Mouse (Mus musculus): ENCODE measurements at regions not wholly inside any gene's neighbourhood (a gene's known extent, or its start where the extent isn't known, plus 50 kb on each side); places are given as distances from the start of the nearest gene placed in this dataset.
A peak's percentile ranks its signal among the peaks of the same experiment; 100 is the strongest.

DNA sequence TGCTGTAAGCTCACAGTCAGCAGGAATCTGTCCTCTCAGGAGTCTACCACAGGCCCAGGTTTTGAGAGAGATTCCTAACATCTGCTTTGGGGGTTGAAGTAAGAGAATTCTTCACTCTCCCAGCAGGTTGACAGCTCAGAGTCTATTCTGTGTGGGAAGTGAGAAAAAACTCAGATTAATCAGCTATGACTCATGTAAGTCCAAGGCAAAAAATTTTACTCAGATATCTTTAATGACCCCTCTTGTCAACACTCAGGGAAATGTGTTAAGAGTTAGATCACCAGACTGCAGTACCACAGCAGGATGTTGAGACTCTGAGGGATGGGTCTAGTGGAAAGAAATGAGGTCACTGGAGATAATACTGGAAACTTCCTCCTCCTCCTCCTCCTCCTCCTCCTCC, 688.4 kb downstream of the Hs3st4 start:
- no peak for DNase-seq (ENCODE audit: low spot score in 2 of 2)

DNA sequence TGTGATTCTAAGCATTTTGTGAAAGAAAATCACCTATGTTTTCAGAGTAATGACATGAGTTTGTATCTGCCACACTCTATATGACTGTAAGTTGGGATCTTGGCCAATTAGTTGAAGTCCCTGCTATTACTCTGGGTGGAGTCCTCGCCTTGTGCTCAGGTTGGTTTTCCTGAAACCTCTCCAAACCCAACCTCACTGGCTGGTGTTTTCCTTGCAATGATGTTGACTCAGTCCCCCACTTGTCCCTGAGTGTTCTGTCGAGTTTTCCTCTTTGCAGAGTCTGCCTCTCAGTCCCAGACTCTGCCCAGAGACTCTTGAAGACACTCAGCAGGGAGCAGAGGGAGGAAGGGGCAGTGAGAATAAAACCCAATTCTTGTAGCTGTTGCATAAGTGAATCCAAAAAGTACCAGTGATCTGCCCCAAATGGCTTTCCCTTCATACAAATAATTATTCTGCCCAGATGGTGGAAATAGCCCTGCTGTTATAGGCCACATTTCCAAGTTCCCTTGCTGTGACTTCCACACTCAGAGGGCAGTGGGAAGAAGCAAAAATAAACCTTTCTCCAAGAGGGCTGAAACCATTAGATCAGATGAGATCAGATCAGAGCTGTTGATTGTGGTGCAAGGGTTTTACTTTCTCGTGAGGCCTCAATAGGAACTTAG, 694.3 kb downstream of the Hs3st4 start:
- DNase-seq (ENCODE audit: low spot score in 2 of 2): no peak

GRCm38 (mm10) chr7:124680561-124680960, 697.9 kb downstream of the Hs3st4 start:
- no peak for DNase-seq (ENCODE audit: low spot score in 2 of 2)

DNA sequence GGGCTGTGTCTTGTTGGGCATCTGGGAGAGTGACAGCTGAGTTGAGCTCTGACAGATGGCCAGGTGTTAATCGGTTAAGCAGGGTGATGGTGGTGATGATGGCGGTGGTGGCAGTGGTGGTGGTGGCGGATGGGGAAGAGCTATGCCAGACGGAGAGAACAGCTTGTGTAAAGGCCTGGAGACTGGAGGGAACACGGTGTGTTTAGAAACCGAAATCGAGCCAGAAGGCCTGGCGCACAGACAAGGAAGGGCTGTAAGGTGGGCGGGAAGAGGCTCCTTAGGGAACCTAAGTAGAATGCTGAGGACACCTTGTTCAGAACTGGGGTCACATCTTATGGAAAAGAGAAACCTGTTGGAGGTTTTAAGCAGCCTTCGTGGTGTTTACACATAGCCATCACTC, 698.5 kb downstream of the Hs3st4 start:
- no peak for DNase-seq (ENCODE audit: low spot score in 2 of 2)

DNA sequence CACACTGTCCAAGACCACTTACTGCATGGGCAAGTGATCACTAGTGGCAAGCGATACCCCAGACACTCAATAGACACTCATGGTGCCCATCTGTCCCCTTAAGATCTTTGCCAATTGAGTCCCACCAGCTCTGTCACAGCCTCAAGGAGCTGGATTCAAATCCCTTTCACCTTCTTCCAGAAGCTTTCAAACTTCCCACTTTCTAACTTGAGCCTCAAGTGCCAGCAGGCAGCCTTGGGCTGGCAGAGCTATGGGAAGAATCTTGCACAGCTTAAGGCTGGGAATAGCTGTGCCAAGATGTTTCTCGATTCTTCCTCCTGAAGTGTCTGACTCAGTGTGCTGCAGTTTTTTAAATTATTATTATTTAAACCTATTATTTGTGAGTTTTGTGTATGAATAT, 699.2 kb downstream of the Hs3st4 start:
- DNase-seq (ENCODE audit: low spot score in 2 of 2): no peak

DNA sequence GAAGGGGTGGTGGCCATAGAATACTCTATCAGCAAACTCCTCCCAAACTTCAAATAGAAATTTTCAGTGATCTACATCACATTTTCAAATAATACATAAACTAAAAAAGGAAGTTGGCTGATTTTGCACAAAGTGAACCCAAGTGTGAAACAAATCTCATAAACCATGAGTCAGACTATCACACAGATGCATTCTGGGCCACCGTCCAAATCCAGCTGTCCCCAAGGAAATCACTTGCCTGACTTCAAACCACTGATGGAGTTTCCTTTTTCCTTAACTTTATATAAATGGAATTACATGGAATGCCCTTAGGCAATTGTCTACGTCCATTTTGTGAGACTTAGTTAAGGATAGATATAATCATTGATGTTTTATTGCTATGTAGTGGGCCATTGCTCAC, 702.8 kb downstream of the Hs3st4 start:
- DNase-seq (ENCODE audit: low spot score in 2 of 2): peak; percentile 34 to 75

GRCm38 (mm10) chr7:124704163-124704824, 721.6 kb downstream of the Hs3st4 start:
- no peak for DNase-seq (ENCODE audit: low spot score in 2 of 2)

- no peak for DNase-seq (ENCODE audit: low spot score in 2 of 2)
Observed at GRCm38 (mm10) chr7:124707143-124707542, 724.5 kb downstream of the Hs3st4 start.

- peak; percentile 33 to 40 for DNase-seq (ENCODE audit: low spot score in 2 of 2)
Observed at GRCm38 (mm10) chr7:124708771-124709485, 726.3 kb downstream of the Hs3st4 start.

GRCm38 (mm10) chr7:124720927-124721326, 723.5 kb upstream of the Kdm8 start:
- no peak for DNase-seq (ENCODE audit: low spot score in 2 of 2)

- DNase-seq (ENCODE audit: low spot score in 2 of 2): no peak
Observed at GRCm38 (mm10) chr7:124742086-124742485, 702.4 kb upstream of the Kdm8 start.

DNA sequence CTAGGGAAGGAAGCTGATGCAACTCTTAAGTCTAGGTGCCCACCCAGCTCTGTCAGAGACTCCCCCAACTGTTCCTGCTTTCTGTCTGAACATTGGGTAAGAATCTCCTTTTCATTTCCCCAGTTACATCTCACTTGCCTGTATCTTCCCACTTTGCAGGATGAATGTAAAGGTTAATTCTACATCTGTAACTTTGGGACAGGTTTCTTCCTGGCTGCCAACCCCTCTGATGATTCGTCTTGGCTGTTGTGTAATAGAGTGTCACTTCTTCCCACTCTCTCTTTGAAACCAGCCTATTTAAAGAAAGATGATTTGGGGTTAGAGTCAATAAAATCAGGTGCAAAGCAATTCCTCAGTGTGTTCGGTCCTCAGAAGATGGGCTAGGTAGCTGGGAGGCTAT, 698.2 kb upstream of the Kdm8 start:
- no peak for DNase-seq (ENCODE audit: low spot score in 2 of 2)

DNA sequence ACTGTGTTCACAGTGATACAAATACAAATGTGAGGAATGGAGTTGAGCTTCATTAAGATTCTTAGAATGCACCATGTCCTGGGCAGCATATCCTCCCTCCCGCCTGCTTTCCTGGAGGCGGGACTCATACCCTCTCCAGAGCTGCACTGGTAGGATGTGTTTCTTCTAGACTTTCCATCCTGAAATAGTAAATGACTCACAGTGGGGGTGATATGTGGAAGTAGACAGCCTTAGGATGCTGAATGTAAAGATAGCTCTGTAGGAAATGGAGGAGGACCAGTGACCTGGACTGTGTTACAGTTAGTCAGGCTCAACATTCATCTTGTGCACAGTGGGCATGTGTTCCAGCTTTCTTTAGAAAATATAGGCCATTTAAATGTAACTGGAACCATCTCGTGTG, 696.1 kb upstream of the Kdm8 start:
- no peak for DNase-seq (ENCODE audit: low spot score in 2 of 2)

DNA sequence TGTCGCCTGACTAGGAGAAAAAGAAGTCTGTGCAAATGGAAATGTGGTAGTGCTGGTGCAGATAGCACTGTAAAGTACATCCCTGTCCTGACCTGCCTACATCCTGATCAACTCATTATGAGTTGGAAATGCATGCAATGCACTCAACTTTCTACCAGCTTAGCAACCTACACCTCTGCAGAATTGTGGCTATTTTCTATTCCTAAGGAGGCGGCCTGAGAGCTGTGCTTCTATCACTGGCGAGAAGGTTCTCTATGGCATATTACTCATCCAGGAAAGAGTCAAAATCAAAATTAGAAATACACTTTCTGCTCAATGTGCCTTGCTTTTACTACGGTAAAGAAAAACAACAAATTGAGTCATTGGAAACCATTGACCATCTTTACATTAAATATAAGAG, 685.4 kb upstream of the Kdm8 start:
- no peak for DNase-seq (ENCODE audit: low spot score in 2 of 2)

DNA sequence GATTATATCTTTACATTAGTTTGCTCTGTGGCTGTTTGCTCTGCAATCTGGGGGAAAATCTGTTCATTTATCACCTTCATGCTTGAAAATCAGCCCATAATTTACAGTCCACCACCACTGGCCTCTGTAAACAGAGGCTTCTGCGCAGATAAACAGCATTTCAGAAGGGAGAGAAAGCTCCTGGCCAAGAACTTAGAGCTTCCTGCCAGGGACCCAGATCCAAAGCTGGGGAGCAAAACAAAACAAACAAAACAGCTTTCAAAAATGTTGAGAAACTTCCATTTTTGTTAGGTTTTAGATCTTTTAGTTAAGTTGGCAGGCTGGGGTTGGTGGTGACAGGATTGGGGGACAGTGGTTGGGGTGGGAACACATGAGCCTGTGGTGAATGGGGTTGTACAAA, 666.7 kb upstream of the Kdm8 start:
- no peak for DNase-seq (ENCODE audit: low spot score in 2 of 2)

GRCm38 (mm10) chr7:124782816-124783215, 661.7 kb upstream of the Kdm8 start:
- no peak for DNase-seq (ENCODE audit: low spot score in 2 of 2)

GRCm38 (mm10) chr7:124784995-124785394, 659.5 kb upstream of the Kdm8 start:
- DNase-seq (ENCODE audit: low spot score in 2 of 2): no peak

GRCm38 (mm10) chr7:124785896-124786295, 658.6 kb upstream of the Kdm8 start:
- no peak for DNase-seq (ENCODE audit: low spot score in 2 of 2)

GRCm38 (mm10) chr7:124788781-124789180, 655.7 kb upstream of the Kdm8 start:
- no peak for DNase-seq (ENCODE audit: low spot score in 2 of 2)

DNA sequence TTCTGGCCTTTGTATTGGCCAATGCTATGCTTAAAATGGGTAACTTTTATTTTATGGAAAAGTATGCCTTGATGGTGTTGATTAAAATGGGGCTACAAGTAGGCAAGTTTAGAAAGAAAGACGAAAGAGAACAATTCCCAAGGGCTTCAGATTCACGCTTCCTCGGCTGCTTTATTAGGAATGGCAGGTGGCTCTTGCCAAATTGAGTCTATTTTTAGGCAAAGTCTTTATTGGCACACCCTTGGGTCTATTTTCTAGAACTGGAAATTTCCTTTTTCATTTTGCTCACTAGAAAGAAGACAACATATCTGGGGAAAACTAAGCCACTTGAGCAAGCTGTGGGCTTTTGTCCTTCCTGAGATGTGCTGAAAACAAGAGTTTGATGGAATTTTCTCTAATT, 641.4 kb upstream of the Kdm8 start:
- no peak for DNase-seq (ENCODE audit: low spot score in 2 of 2)

- no peak for DNase-seq (ENCODE audit: low spot score in 2 of 2)
Observed at GRCm38 (mm10) chr7:124834692-124835091, 609.8 kb upstream of the Kdm8 start.

GRCm38 (mm10) chr7:124836531-124836930, 607.9 kb upstream of the Kdm8 start:
- no peak for DNase-seq (ENCODE audit: low spot score in 2 of 2)

DNA sequence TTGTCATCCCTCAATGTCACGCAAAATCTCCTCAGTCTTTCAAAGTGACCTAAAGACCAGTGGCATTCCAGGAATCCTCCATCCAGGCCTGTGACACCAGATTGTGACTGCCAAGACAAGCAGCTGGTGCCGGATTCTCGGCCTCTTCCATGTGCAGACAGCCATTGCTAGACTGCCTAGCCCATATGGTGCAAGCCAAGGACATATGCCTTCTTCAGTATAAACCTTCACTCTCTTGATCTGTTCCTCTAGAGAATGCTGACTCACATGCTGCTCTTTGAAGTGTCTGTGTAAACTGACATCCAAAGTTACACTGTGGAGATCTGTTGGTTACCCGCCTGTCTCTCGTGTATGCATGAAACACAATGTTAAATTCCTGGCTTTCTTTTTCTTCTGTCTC, 589.4 kb upstream of the Kdm8 start:
- DNase-seq (ENCODE audit: low spot score in 2 of 2): no peak
